Mouse (Mus musculus): ENCODE data around the gene Nfam1.

Gene Nfam1

DNA sequence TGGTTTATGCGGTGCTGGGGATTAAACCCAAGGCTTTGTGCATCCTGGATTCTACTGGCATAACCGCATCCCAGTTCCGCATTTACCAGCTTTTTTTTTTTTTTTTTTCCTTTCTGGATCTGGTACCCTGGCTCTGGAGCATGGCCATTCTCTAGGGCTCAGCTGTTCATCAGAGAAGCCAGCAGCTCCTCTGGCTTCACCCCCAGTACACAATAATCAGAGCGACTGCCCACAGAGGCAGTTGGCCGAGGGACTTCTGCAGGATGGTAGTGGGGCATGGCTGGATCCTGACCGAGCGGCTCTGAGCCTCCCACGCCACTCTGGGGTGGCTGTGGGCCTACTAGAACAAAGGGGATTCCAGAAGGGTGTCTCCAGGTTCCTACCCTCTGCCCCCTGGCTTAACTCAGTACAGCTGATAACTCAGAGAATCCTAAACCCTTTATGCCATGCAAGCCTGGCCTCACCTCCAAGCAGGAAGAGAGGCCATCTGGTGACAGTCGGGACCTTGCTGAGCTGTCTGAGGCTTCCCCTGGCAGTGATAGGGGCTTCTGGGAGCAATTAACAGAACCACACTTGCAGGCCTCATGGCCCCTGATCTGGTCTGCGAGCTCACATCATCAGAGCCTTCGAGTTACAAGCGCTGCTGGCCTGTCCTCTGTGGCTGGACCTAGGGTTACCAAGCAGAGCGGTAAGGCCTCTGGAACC, 40.9 kb downstream of the Nfam1 start:
- DNase-seq = peak; percentile 23

GRCm38 (mm10) chr15:82989190-82989704, 43.9 kb downstream of the Nfam1 start:
- no peak for DNase-seq

GRCm38 (mm10) chr15:82987732-82988112, 45.4 kb downstream of the Nfam1 start, which contains the start of gene Tcf20:
TSS of gene Tcf20 (minus strand) at chr15:82987872.
- DNase-seq = peak; percentile 98

- no peak for DNase-seq
Measured at GRCm38 (mm10) chr15:82987014-82987731, 45.9 kb downstream of the Nfam1 start.

DNA sequence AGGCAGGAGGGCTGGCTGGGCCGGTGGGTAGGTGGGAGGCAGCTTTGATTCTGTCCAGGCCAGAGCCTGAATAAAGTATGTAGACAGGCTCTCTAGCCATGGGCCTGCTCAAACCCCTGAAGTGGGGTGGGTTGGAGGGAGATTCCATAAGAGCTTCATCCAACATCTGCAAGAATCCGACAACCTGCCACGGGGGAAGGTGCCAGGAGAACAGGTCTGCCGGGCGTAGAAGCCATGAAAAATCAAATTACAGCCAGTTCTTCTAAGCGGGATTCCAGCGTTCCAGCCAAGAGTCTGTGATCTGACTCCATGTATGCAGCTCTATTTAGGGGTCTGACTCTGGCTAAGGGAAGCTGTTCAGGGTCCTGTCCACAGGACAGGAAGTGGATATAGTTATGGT, 48.5 kb downstream of the Nfam1 start:
- no peak for DNase-seq

DNA sequence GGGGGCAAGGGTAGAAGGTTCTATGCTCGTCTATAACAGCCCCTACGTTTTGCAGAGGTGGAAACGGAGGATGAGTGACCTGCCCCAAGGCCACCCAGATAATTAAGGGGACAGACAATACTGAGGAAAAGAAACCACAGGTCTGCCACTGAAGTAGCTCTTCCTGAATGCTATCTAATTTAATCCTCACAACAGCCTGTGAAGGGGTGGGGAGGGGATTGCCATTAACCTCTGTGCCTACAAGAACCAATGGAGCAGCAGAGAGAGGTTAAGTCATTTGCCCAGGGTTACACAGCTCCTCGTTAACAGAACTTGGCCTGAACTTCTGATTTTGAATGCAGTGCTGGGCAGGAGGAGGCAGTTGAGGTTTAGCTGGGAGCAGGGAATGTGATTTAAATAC, 49.0 kb downstream of the Nfam1 start:
- DNase-seq = no peak

- no peak for DNase-seq
Measured at GRCm38 (mm10) chr15:82983416-82984026, 49.6 kb downstream of the Nfam1 start.

- DNase-seq = no peak
Measured at GRCm38 (mm10) chr15:82982724-82983415, 50.2 kb downstream of the Nfam1 start.

DNA sequence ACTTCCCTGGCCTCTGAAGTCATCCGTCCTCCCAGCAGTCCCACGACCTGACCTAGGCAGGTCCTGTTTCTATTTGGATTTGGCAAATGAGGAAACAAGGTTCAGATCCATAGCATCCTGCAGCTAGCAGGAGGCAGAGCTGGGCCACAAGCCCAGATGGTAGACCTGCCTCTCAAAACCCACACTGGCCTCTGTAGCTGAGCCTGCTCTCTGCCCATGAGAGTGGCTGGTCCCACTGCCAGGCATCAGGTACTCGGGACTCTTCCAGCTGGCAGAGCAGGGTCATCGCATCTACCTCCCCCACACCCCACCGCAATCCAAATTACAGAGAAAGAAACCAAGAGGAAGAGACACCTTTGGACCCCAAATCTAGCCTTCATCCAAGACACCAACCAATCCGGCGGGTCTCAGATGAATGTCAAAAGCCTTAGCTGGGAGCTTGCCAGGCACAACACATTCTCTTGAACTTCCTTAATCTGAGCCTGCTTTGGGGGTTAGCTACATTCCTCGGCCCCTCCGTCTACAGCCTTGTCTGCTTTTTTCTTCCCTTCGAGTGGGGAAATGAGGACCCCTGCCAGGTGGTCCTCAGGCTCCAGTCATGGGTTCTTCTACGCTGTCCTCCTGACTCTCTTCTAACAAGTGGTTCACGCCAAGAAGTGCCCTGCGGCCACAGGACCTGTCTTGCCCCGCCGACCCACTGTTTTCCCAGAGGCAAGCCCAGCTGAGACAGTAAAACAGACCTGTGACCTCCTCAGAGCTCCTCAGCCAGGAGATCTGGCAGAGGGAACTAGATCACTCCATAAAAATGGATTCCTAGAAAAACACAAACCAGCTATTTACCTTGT, 51.2 kb downstream of the Nfam1 start:
- DNase-seq = no peak

- DNase-seq = no peak
Measured at GRCm38 (mm10) chr15:82979531-82979930, 53.6 kb downstream of the Nfam1 start.

- peak; percentile 33 for DNase-seq
Measured at GRCm38 (mm10) chr15:82974471-82974870, 58.6 kb downstream of the Nfam1 start.

DNA sequence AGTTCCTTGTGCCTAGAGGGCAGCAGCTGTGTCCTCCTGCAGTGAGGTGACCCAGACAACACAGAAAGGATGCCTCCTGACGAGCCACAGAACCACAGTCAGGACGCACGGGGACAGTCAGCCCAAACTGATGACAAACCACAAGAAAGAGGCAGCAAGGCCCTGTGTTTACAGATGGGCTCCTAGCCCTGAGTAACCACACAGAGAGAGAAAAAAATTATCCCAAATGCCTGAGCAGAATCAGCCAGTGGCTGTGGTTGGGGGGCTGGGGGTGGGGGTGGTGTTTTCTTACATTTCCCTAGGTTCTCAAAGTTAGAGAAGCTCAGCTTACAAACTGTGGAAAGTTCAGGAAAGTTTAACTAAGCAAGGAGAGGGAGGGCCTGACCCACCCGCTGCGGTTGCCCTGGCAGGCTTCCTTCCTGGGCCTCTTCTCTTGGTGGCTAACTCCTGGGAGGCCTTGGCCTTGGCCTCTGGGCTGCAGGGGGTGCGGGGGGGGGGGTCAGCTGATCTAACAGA, 63.8 kb downstream of the Nfam1 start:
- peak; percentile 26 for DNase-seq

- peak; percentile 82 for DNase-seq
Measured at GRCm38 (mm10) chr15:82968449-82968848, 64.7 kb downstream of the Nfam1 start.

GRCm38 (mm10) chr15:82967947-82968346, 65.2 kb downstream of the Nfam1 start:
- DNase-seq = no peak

DNA sequence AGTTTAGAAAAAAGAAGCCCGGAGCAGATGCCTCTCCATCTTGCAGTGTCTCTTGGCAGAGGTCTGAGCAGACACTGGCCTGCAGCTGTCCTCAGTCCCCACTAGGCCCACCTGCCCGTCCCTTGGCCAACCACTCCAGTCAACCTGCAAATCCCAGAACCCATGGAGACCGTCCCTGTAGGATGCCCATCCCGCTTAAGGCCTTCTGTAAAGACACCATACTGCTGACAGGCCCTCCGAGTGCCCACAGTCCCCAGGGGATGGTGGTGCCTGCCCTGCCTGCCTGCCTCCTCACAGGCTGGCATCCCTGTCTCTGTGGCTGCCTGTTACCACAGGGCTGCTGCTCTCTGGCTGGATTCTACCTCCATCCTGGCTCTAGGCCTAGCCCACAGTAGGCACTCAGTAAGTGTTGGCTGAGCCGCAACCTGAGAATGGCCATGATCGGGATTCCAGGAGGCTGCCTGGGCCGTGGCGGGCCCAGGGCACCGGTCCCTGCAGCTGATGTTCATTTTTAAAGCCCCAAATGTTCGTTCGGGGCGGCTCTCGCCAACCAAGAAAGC, 68.8 kb downstream of the Nfam1 start:
- DNase-seq = no peak

GRCm38 (mm10) chr15:82963556-82964156, 69.5 kb downstream of the Nfam1 start:
- DNase-seq = peak; percentile 29

GRCm38 (mm10) chr15:82963090-82963489, 70.0 kb downstream of the Nfam1 start:
- peak; percentile 23 for DNase-seq

GRCm38 (mm10) chr15:82962536-82962935, 70.6 kb downstream of the Nfam1 start:
- no peak for DNase-seq

GRCm38 (mm10) chr15:82960786-82961561, 72.1 kb downstream of the Nfam1 start:
- no peak for DNase-seq

- no peak for DNase-seq
Measured at GRCm38 (mm10) chr15:82959151-82959550, 74.0 kb downstream of the Nfam1 start.
